Mouse (Mus musculus) erythroblast, embryonic 14.5 days (primary cell): Measurements from ENCODE around the gene Slc30a4. TPM values are rescaled to one million over a fixed set of nuclear protein-coding genes. Genes with fewer than 3 reads are reported as not detected.

Source experiments
- H3K27me3 ChIP-seq: 2 replicates; pipeline ENCODE4 v1.6.1; 2012; ENCODE audit warnings: inconsistent platforms; ENCODE audit not compliant: control insufficient read depth
- H3K36me3 ChIP-seq: 2 replicates; pipeline ENCODE4 v1.6.1; 2012; ENCODE audit warnings: mild to moderate bottlenecking, inconsistent platforms; ENCODE audit not compliant: control insufficient read depth
- H3K4me1 ChIP-seq: 2 replicates; pipeline ENCODE4 v1.6.1; 2012; ENCODE audit warnings: inconsistent platforms; ENCODE audit not compliant: control insufficient read depth
- H3K4me3 ChIP-seq: replicated peaks from 2 replicates; pipeline ENCODE3; 2012; ENCODE audit warnings: moderate library complexity, mild to moderate bottlenecking, inconsistent platforms
- H3K9me3 ChIP-seq: 2 replicates; pipeline ENCODE4 v1.6.1; 2012; ENCODE audit warnings: low read length, inconsistent platforms, mixed read lengths; ENCODE audit not compliant: control insufficient read depth
- GATA1 ChIP-seq: IDR thresholded peaks from 2 replicates; pipeline ENCODE4 v1.6.1; 2012; ENCODE audit warnings: low read length, inconsistent platforms, mixed read lengths
- TAL1 ChIP-seq: IDR thresholded peaks from 3 replicates; pipeline ENCODE4 v1.6.1; 2012; ENCODE audit warnings: low read length, inconsistent platforms, mixed read lengths
- polyA plus RNA-seq: library from polyadenylated mRNA; stranded (reverse); fragments of >175 nt; gene quantifications from 2 replicates; pipeline ENCODE4 v1.2.3, GENCODE M21; 2012

Slc30a4 gene
- polyA plus RNA-seq, 1 experiment = not detected

DNA sequence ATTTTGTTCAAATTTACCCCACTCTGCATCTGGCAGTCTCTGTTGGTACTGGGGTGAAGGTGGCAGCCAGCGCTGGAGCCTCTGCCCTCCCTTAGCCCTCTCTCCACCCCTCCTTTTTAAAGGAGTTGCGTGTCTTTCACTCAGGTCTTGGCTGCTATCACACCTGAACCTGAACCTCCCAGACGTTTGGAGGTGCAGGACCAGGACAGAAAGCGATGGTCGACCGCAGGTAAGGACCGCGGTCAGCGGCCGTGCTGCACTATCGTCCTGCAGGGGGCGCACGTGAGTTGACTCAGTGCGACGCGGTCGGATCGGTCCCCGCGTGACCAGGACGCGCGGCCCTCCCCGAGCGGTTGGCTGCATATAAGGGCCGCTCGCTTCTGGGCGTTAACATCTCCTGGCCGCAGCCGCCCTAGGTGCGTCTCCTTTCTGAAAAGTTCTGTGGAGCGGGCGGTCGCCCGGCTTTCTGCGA lies 64.9 kb downstream of the Slc30a4 start:
- Histone ChIP-seq H3K9me3 (no peaks in the 10 kb centered on the region), H3K4me3 (no peak overlapping the region), H3K4me1 (peaks cover 3% of the 10 kb centered on the region; the same call in 1 of the 2 replicates), H3K27me3 (peaks cover 18% of the 10 kb centered on the region), H3K36me3 (peaks cover 9% of the 10 kb centered on the region)
- no peak for TF ChIP-seq TAL1
- no peak for TF ChIP-seq GATA1

GRCm38 (mm10) chr2:122636686-122637085 lies 65.8 kb downstream of the Slc30a4 start, which contains the start of gene AA467197:
AA467197 (plus strand) TSS chr2:122636986.
- peaks cover 18% of the 10 kb centered on the region for H3K27me3 ChIP-seq
- TF ChIP-seq GATA1 = no peak
- no peak for TF ChIP-seq TAL1

More at GRCm38 (mm10) chr2:122636686-122637085, 65.8 kb downstream of the Slc30a4 start, which contains the start of gene AA467197:
- Histone ChIP-seq H3K4me3 (no peak within 1 kb of the TSS), H3K9me3 (no peaks in the 10 kb centered on the region), H3K4me1 (peaks cover 5% of the 10 kb centered on the region), H3K36me3 (peaks cover 11% of the 10 kb centered on the region)

Other genes with a start within 250 kb of the Slc30a4 start
- not detected in 2 replicates for gene Gm14085, start 217.7 kb downstream of the Slc30a4 start, polyA plus RNA-seq
- gene Gatm, start 91.4 kb downstream of the Slc30a4 start, polyA plus RNA-seq = 0.09 and 0.13 TPM in 2 replicates
- gene AA467197, start 65.7 kb downstream of the Slc30a4 start, polyA plus RNA-seq = not detected in 2 replicates
- gene Bloc1s6, start 35.8 kb upstream of the Slc30a4 start, polyA plus RNA-seq = 0.36 and 0.44 TPM in 2 replicates
- gene Sqor, start 62.6 kb upstream of the Slc30a4 start, polyA plus RNA-seq = 0.02 and 0.39 TPM in 2 replicates